Mouse (Mus musculus) lung, postnatal 0 days (tissue): ENCODE measurements around the gene Dpysl4.

Experiments used
- CTCF ChIP-seq: IDR thresholded peaks from 2 replicates; pipeline ENCODE4 v1.5.1; 2016; ENCODE audit warnings: antibody characterized with exemption, mild to moderate bottlenecking
- EP300 ChIP-seq: IDR thresholded peaks from 2 replicates; pipeline ENCODE4 v1.6.1; 2016; ENCODE audit warnings: antibody characterized with exemption, mild to moderate bottlenecking, control low read depth

DNA sequence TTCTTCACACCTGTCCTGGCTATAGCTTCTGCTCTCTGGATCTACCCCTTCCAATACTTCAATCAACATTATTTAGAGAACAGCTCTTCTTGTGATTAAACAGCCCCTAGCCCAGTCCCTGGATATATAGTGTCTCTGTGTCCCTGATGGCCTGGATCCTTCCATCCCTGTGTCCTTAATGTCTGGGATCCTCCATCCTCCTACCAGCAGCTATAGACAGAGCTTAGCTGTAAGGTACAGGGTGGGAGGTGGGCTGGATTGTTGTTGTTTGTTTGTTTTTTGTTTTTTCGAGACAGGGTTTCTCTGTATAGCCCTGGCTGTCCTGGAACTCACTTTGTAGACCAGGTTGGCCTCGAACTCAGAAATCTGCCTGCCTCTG, 34.0 kb downstream of the Dpysl4 start:
- TF ChIP-seq CTCF (no peak), EP300 (no peak)
